Mouse (Mus musculus): ENCODE data around the gene Fam20a.

DNA sequence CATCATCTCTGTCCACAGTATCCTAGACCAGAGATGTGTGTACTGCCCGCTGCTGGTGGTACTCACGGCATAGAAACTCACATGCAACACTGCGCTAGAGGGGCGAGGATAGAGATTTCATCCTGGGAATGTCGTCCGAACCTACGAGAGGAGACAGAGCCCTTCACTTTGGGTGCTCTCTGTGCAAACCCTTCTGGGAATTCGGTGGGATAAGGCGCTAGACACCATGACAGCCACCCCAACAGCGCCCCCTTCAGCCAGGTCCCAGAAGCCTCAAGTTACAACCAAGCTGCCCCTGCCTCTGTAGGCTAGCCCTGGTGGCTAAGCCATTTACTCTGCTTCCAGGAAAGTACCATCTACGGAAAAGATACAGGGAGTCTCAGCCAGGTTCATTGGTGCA is 47.5 kb downstream of the Fam20a start:
- TF ChIP-seq POLR2A (IDR thresholded peaks at IDR 0.05; ENCODE audit: extremely low read depth, insufficient read depth, low read length), result no peak
- TF ChIP-seq CTCF (IDR thresholded peaks at IDR 0.05; ENCODE audit: low read depth, low read length), result peak; percentile 43

Data from liver, adult 2 months (tissue).